In genomic region chr1:52607700-52608099, GRCm38 (mm10) we compare ENCODE assay signal across 13 mouse cellular contexts.
"Had no signal": no experiment of that assay in that cellular context is flagged by ENCODE, and none has a peak within 500 bp of the region (broad histone marks: within the 10 kb centered on the region; RNA-seq: fewer than 3 reads in every experiment).

No protein-coding gene starts in this region.

- H3K27ac ChIP-seq: kidney, embryonic 15.5 days; left cerebral cortex, adult 2 months; limb, embryonic 10.5 days; liver, embryonic 15.5 days; midbrain, embryonic 12.5 days; neural tube, embryonic 15.5 days had no signal

- DNase-seq: kidney, adult 2 months; kidney, postnatal 14 days; lung, adult 2 months; lung, postnatal 36 days; right cerebral cortex, postnatal 4 days; spleen, adult 18-20 months had no signal

- H3K9ac ChIP-seq: kidney, embryonic 15.5 days; liver, embryonic 15.5 days; midbrain, embryonic 12.5 days; neural tube, embryonic 15.5 days had no signal

- H3K4me2 ChIP-seq: kidney, embryonic 15.5 days; liver, embryonic 11.5 days; liver, embryonic 15.5 days; midbrain, embryonic 12.5 days; neural tube, embryonic 15.5 days had no signal

- H3K4me1 ChIP-seq: kidney, embryonic 15.5 days; limb, embryonic 10.5 days; liver, embryonic 15.5 days; midbrain, embryonic 12.5 days; neural tube, embryonic 15.5 days had no signal

- H3K27me3 ChIP-seq: kidney, embryonic 15.5 days; liver, embryonic 15.5 days; midbrain, embryonic 12.5 days; neural tube, embryonic 15.5 days had no signal

- H3K9me3 ChIP-seq: kidney, embryonic 15.5 days; limb, embryonic 10.5 days; liver, embryonic 15.5 days; midbrain, embryonic 12.5 days; neural tube, embryonic 15.5 days had no signal

- H3K4me3 ChIP-seq: kidney, embryonic 15.5 days; left cerebral cortex, adult 2 months; limb, embryonic 10.5 days; liver, embryonic 15.5 days; midbrain, embryonic 12.5 days; neural tube, embryonic 15.5 days had no signal

- H3K36me3 ChIP-seq: kidney, embryonic 15.5 days; limb, embryonic 10.5 days; liver, embryonic 15.5 days; midbrain, embryonic 12.5 days; neural tube, embryonic 15.5 days had no signal
